Mouse (Mus musculus): ENCODE data around the gene Cplx2.
A peak's percentile ranks its signal among the peaks of the same experiment; 100 is the strongest.

DNA sequence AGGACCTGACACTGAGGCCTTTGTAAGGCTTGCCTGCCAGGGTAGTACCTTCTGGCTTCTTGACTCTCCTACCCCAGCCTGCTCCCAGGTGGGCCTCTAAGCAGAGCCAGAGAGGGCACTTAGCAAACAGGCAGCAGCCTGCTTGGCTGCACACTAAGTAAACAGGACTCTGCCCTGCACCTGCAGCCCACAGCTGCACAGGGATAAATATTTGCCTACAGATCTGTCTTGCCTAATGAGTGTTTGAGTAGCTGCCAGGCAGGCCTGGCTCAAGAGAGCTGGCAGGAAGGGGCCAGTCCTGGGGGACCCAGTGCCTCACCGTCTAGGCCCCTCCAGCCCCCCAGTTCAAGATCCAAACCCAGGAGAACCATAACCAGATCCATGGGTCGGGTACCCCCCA, 54.1 kb downstream of the Cplx2 start:
- TF ChIP-seq CTCF (IDR thresholded peaks at IDR 0.05; ENCODE audit: control insufficient read depth, insufficient read depth, low read length), result no peak
- peak; percentile 29; the same call in 1 of the 2 replicates for TF ChIP-seq POLR2A (IDR thresholded peaks at IDR 0.05; ENCODE audit: borderline replicate concordance, control insufficient read depth, low read depth, low read length)

All from bone marrow, adult 2 months (tissue).